Mouse (Mus musculus) heart, postnatal 4 days (tissue): ENCODE measurements at regions not wholly inside any gene's neighbourhood (a gene's known extent, or its start where the extent isn't known, plus 50 kb on each side); places are given as distances from the start of the nearest gene placed in this dataset.
A peak's percentile ranks its signal among the peaks of the same experiment; 100 is the strongest.

Source experiments
- DNase-seq: peaks from one replicate; pipeline ENCODE4 v3.0.0; 2021

DNA sequence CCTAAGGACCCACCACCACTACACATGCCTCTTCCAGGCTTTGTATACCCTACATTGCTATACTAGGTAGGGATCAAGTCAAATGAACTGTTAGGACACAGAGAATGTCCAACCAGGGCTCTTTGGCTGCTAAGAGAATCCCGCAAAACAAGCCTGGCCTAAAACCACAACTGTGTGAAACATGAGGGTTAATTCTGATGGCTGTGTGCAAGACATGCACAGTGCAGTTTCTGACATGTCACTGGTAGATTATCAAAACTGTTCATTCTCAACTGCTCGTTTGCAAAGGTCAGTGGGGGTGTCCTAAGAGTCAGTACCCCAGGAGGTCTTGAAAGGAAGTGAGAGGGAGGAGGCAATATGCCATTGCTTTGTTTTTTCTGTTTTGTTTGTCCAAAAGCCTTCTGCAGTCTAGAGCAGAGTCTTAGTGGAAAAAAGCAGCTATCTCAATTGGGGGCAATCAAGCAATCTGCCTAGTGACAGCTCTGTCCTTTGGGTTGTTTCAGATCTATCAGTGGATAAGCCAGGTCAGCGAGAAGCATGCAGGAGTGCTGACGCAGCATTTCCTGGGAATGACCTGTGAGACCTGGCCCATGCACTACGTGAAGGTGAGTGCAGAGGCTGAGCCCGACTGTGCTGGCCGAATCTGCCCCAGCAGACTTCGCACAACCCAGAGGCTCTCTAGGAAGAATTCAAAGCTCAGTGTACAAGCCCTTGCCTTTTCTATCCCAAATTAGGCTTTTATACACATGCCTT, 151.3 kb upstream of the 4933402D24Rik start:
- no peak for DNase-seq

DNA sequence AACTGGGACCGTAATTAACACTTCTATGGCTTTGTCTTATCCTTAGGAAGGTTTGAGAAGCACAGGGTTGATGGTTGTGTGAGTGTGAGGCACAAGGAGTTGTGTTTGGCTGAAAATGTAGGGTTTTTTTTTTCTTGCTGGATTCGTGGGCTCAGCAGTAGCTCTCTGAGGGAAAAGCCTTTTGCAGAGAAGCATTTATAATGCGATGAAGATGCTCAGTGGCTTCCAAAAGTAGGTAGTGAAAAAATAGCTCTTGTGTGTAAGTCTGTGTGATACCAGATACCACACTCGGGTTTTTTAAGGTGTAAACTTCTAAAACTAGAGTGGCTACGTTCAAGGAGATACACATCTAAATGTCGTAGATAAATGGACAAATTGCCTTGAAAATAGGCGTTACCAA, 149.1 kb upstream of the 4933402D24Rik start:
- DNase-seq = no peak

DNA sequence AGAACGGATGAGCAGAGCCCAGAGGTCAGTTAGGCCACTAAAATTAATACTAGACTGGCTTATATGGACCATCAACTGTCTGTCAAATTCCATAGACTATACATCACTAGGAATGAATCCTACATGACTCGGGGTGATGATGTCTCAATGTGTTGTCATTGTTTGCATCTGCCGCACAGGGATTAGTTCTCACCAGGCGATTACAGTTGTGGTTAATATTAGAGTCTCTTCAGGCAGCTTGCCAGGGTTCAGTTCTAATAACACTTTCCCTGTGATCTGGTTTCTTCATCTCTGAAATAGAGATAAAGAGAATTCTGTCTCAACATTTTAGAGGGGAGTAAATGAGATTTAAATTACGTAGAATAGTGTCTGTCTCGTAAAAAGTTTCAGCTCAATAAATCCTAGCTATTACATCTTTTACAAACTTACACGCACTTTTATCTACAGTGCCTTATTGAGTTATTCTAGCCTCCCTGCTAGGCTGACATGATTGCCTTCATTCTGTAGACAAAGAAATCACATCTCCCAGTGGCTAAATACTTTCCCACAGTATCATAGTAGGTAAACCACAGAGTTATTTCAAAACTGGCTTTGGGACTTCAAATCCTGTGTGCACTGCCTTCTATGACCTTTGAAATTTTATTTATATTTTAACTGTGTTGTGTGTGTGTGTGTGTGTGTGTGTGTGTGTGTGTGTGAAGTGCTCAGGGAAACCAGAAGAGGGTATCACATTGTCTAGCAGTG, 148.0 kb upstream of the 4933402D24Rik start:
- no peak for DNase-seq

DNA sequence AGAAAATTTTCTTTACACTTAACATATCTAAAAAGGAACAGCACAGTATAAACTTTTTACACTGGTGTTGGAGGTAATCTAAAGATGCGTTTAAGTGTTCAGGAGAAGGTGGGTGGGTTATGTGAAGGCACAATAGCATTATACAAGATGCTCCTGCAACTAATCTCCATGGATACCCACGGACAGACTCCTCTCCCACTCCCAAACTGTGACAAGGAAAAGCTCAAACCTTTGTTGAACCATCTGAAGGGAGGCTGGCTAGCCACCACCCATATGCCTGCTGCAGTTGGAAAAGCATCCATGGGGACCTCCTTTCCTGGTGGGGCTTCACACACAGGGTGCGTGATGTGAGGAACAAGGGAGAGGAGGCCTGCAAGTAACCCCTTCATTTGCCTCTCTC, 141.7 kb upstream of the 4933402D24Rik start:
- DNase-seq = no peak

DNA sequence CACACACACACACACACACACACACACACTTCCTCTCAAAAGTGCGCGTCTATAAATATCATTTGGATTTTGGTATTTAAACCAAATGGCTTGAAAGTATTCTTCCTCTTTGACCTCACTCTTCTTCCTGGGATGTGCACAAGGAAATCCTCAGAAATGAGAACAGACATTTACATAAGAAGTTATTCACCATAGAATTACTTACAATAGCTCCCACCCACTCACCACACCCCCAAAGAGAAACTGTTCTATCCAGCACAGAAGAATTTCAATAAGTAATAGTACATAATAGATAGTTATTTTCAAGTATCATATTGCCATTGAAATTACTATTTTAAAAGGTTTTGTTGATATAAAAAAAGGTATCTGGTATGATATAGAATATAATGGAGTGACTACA, 140.1 kb upstream of the 4933402D24Rik start:
- no peak for DNase-seq

DNA sequence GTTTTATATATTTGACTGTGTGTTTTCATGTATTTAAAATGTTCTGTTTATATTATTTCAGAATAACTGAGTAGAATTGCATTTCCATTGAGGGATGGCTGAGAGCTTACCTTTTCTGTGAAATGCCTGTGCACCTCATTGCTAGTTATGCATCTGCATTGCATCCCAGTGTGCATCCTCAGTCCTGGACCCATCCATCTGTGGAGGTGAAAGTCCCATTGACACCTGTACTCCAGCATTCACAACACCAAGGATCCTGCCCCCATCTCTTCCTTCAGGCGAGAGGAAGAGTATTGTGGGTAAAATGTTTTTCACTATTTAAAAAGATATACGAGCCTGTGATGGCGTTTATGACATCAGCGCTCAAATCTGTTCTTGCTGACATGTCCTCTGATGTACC, 134.6 kb upstream of the 4933402D24Rik start:
- DNase-seq = no peak

DNA sequence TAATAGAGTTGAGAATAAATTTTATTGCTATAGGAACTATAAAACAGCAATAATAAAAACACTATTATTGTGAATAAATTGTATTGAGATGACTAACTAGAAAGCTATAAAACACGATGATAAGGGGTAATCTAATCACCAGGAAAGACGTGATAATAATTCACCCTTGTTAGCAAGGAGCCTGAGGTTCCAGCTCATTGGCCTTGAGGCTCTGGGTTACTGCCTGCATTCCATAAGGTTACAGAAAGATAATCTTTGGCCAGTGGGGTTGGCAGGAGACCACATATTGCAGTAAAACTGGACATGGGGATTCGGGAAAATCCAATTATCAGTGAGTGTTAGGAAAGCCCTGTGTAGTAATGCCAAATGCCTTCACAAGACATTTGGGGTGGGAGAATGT, 134.1 kb upstream of the 4933402D24Rik start:
- DNase-seq = peak; percentile 15

DNA sequence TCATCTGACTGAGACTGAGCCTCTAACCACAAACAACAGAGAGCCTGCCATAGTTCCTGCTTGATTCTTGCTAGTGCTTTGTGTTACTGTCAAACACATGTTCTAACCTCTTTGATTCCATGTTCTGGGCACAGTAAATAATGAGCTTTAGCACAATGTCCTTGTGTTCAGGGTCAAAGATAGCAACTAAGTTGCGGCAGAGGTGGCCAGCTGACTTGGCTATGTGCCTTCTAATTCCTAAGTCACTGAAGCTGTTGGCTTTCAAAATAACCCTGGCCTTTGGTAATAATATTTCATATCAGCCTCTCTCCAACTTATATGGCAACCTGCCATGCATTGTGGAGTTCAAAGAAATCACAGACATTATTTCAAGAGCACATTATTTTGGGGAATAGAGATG, 133.3 kb upstream of the 4933402D24Rik start:
- peak; percentile 53 for DNase-seq

DNA sequence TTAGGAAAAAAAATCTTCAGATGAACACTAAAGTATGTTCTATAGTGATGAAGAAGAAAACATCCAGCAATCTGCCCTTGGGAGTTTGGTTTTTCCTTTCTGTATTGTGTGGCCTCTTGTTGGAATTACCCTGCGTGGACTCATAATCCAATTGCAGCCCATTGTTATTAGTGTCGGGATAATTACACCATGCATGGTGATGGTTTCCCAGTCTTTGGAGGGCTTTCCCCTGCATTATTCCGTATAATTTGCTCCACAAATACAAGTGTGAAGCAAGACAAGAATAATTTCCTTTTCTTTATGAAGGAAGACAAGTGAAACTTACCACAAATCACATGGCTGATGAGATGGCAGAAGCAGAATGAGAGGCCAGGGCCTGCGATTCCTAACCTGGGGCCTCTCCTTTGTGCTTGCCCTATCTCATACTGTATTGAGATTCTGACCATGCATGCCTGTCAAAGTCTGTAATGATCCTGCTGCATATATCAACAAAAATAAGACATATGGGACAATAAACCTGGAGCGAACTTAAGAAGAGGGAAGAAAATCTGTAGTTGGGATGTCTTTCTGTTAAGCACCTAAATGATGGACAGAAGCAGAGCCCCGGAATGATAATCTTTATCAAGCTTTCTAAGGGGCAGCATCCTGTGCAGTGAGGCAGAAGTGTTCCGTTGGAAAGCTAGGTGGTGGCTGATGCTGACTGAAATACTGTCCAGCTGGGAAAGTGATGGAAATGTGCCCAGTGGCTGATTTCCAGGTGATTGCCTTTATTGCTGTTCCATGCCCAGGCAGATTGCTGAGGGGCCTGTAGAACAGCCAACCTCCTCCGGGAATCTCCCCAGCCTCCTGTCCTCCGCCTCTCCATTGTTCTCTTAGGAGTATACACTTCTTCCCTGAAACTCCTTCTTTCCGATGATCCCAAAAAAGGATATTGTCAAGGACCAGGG, 130.8 kb upstream of the 4933402D24Rik start:
- peak; percentile 47 for DNase-seq

DNA sequence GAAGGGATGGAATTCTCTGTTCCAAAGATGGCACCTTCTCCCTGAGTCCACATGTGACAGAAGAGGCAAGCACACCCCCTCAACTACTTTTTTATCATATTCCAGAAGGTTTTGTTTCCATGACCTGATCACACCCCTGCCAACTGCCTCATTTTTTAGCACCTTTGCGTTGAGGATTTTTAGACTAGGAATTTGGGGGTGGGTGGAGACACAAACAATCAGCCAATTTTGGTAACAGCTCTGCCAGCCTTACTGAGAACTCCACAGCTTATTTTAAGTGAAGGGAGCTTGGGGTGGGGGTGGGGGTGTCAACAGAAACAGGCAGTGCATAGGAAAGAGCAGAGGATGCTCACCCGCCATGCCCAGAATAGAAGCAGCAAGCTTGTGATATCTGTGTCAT, 129.7 kb upstream of the 4933402D24Rik start:
- no peak for DNase-seq

DNA sequence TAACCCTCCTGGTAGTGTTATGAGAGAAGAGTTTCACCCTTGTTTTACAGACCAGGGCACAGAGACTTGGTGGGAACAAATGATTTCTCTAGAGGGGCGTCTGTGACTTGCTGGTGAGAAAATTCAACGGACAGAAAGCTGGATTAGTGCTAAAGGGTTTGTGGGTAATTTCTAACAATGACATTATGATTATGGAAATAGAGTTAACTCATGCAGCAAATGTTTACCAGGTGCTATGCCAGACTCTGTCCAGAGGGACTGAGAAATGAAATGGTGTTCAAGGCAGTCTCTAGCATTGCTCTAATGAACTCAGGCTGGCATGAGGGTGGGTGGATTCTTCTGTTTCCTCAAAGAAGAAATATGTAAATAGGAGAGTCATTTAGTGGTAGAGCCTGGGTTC, 128.5 kb upstream of the 4933402D24Rik start:
- no peak for DNase-seq

DNA sequence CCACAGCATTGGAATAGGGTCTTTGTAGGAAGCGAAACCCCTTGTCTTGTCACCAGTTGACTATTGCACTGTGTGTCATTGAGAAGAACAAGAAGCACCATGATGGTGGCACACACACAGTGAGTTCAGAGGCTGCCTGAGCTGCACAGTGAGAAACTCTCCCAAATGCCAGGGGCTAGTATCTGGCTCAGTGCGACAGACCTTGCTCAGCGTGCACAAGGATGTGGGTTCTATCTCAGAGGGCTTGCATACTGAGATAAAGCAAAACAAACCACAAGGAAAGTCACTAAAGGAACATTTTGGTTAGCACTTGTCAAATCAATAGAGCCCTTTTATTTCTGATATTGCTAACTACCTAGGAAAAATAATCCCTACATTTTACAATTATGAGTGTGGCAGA, 110.5 kb upstream of the 4933402D24Rik start:
- no peak for DNase-seq

DNA sequence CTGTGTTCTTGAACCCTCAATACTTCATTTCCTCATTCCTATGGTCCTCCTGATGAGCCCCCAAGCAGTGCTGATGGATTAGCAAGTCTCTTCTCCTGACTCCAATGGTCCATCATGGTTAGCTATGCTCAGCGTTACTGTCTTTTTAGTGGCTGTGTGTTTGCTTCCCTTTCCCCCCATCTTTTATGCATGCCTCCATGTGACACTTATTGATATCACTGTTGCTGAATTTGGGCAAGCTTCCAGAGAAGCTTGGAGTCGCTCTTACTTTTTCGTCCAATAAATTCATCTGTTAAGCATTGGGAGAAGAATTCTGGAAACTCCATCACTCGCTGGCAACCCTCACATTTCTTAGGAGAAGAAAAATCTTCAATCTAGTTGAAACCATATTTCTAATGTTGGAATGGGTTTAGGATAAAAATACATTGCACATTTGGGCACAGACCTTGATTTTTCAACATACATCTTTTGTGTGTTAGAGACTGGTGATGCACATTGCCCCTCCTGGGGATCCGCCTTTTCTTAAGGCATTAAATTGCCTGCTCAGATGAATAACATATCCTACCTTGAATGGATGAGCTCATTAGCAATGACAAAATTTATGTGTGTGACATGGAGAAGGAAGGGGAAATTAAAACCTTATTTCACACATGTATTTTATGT, 107.7 kb upstream of the 4933402D24Rik start:
- no peak for DNase-seq

DNA sequence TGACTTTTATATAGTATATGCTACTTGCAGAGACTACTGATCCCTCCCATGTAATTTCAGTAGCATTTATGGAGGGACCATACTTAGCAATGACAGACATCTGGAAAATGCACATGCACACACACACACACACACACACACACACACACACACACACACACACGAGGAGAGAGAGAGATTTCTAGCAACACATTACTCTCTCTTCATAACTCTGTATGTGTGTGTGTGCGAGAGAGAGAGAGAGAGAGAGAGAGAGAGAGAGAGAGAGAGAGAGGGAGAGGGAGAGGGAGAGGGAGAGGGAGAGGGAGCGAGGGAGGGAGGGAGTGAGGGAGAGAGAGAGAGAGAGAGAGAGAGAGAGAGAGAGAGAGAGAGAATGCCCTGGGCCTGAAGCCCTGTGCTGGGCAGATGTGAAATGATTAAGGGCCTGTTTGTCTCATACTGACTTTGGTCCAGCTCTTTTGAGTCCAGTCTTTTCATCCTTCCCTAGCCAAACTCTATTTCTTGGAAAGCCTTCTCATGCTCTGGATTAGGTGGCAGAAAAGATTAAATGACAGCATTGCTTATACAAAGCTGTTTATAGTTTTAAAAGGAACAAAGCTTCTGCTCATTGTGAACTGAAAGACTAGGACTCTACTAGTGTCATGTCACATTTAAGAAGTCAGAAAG, 106.4 kb upstream of the 4933402D24Rik start:
- no peak for DNase-seq

DNA sequence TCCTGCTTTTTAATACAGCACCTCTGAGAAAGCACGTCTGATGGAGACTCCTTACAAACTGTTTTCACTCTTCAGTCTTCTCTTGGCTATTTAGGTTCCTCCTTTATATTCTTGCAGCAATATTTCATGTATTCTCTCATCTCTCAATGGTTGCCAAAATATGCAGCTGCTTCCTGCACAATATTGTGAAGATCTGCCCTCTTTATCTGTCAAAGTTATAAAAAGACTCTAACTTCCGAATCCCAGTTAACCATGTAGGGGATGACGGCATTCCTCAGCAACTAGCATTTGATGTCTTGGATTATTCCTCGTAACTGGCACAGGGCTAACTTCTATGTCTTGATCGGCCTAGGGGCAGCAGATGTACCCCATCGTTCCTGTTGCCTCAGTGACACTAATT, 102.8 kb upstream of the 4933402D24Rik start:
- no peak for DNase-seq

DNA sequence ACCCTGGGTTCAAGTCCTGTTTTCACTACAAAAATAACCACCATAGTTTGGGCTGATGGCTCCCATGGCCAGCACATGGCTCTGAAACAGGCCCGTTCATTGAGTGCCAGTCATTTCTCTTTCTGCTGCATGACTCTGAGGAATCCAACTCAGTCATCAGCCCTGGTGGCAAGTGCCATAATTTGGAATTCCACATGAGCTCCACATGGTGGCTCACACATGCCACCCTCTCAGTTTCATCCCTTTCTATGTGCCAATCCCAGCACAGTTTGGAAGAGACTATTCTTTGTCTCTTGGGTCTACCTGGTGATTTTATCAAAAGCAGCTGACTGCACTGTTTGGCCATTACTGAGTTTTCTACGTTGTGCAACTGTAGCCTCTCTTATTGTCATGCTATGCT, 100.3 kb upstream of the 4933402D24Rik start:
- no peak for DNase-seq

DNA sequence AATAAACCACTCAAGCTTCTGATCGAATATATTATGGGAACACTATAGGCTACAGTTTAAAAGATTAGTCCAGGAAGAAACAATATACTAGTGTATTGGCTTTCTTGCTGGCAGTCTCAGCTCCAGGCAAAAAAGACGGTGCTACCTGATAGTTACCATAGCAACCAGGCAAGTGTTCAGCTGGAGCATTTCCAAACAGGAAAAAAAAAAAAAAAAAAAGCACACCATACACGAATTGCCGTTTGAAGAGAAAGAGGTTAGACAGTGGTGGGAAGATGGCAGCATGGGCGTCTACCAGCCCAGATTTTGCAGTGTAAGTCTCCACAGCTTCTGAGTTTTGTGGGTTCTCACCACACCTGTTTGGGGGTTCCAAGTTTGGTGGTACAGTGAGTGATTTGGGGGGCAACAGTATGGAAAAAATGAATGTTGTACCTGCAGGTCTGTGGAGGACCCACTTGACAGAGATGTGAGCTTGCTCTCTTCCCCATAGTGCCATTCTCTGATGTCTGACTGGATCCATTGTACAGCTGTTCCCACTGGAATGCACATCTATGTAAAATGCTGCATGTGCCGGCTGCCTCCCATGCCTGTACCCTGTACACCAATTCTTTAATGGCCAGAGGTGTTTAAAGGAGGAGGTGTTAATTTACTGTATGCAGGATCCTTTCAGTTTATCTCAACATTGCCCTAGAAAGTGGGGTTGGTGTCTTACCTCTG, 89.0 kb upstream of the 4933402D24Rik start:
- no peak for DNase-seq

DNA sequence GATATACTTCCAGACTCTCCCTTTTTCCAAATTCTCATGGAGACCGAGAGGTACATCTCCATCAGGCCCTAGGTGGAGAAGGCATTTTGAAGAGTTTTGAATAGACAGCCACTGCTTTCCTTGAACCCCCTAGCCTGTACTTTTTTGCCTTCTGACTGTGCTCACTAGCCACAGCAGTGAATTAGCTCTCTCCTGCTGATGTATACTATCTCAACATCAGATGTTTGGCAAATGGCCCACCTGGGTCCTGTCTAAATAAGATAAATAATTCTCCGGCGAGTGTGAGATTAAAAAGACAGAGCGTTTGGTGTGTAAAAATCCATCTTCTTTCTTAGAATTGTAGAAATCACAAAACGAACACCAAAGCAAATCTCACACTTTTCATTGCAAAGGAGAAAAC, 88.4 kb upstream of the 4933402D24Rik start:
- DNase-seq = no peak

DNA sequence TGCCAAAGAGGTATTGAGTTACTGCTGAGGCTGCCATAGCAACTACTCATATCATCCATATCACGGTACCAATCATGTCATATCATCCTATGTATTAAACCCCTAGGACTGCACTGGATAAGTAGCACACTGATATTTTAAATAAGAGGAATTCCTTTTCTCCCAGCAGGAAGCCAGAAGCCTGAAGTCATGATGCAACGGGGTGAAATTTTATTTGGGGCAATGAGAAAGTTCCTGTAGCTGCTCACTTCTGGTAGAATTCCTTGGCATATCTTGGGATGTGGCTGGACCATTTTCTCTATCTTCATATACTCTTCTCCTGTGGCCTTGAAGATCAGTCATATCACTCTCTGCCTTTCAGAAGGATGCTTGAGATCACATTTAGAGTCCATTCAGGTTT, 87.3 kb upstream of the 4933402D24Rik start:
- DNase-seq = no peak

DNA sequence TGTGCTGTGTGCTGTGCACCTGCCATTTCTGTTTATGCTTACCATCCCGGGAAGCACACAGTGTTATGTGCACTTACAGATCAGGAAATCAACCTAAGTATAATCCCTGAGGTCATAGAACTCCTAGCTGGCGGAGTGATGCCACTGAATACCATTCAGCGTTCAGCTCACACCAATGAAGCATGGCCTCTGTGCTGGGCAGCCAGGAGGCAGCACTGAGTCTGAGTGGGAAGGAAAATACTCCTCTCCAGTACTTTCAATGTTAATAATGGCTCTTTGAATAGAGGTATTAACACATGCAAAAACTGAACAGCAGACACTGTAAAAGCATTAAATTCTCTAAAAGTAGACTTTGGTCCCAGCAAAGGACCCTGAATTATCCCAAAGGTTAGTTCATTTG, 85.7 kb upstream of the 4933402D24Rik start:
- DNase-seq = no peak

DNA sequence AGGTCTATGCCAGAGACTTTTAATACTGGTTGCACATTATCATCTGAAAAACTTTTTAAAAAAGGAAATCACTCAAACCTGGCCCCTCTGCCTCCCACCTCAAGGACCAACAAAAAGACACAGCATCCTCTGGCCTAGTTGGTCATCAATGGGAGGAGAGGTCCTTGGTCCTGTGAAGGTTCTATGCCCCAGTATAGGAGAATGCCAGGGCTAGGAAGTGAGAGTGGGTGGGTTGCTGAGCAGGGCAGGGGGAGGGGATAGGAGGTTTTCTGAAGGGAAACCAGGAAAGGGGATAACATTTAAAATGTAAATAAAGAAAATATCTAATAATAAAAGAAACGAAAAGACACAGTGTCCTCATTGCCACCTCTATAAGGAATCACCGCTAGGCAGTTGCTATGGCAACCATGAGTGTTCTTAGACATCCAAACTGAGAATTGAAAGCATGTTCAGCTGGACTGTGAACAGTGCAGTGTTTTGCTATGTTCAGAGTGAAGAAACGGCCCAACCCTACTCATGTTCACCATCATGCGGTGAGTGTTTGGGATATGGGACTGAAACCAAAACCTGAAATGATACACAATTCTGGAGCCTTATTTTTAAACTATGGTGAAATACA, 82.5 kb upstream of the 4933402D24Rik start:
- DNase-seq = no peak
